Mouse (Mus musculus) liver, embryonic 11.5 days (tissue): ENCODE results near the gene Dnajc13. TPM values are rescaled to one million over a fixed set of nuclear protein-coding genes. Genes with fewer than 3 reads are reported as not detected.

Experiments
- ATAC-seq: fragments of 200-750 bp; cut with Nextera tagmentation; replicated peaks from 2 replicates; pipeline ENCODE4 v1.8.0; 2017; ENCODE audit warnings: moderate number of reproducible peaks, mild to moderate bottlenecking, moderate TSS enrichment, moderate library complexity; ENCODE audit not compliant: low FRiP score
- DNase-seq: peaks from one replicate; pipeline ENCODE4 v3.0.0-alpha.2; 2017; ENCODE audit warnings: low spot score
- H3K27ac ChIP-seq: fragments of 300-500 bp; sonication (generic); 2 replicates; pipeline ENCODE4 v1.5.1; 2014; ENCODE audit warnings: mild to moderate bottlenecking, low read depth, low read length, control low read depth
- H3K27me3 ChIP-seq: fragments of 300-500 bp; sonication (generic); replicated peaks from 2 replicates; pipeline ENCODE4 v1.6.1; 2014; ENCODE audit warnings: low read length, mixed read lengths; ENCODE audit not compliant: control insufficient read depth, insufficient read depth
- H3K36me3 ChIP-seq: fragments of 300-500 bp; sonication (generic); 2 replicates; pipeline ENCODE4 v1.6.1; 2014; ENCODE audit warnings: mild to moderate bottlenecking, low read length, moderate library complexity, mixed read lengths; ENCODE audit not compliant: control insufficient read depth, insufficient read depth
- H3K4me1 ChIP-seq: fragments of 300-500 bp; sonication (generic); replicated peaks from 2 replicates; pipeline ENCODE4 v1.6.1; 2014; ENCODE audit warnings: low read length, mixed read lengths; ENCODE audit not compliant: control insufficient read depth, insufficient read depth
- H3K4me2 ChIP-seq: fragments of 300-500 bp; sonication (generic); 2 replicates; pipeline ENCODE4 v1.6.1; 2014; ENCODE audit warnings: mild to moderate bottlenecking, control low read depth, moderate library complexity
- H3K4me3 ChIP-seq: fragments of 300-500 bp; sonication (generic); 2 replicates; pipeline ENCODE4 v1.5.1; 2014; ENCODE audit warnings: low read depth, low read length, control low read depth
- H3K9ac ChIP-seq: fragments of 300-500 bp; sonication (generic); 2 replicates; pipeline ENCODE4 v1.6.1; 2014; ENCODE audit warnings: low read depth, low read length, control low read depth
- H3K9me3 ChIP-seq: fragments of 300-500 bp; sonication (generic); 2 replicates; pipeline ENCODE4 v1.6.1; 2016; ENCODE audit warnings: low read length, inconsistent platforms, mixed read lengths; ENCODE audit not compliant: control insufficient read depth
- WGBS: fragments of 180-500 bp; shearing (Covaris S2); extraction: QIAGEN DNeasy Blood & Tissue Kit; methylation state at CpG from one replicate; pipeline ENCODE4 v1.1.7; 2014; 5-methylcytosine and 5-hydroxymethylcytosine counted together
- polyA plus RNA-seq: library from polyadenylated mRNA; unstranded; fragments of >200 nt; fragmentation: Nextera tagmentation; extraction: Ambion mirVana; gene quantifications from 2 replicates; pipeline ENCODE4 v1.2.1, GENCODE M21; 2014

The Dnajc13 gene
- polyA plus RNA-seq, 1 experiment from 2014 or later, result 22.6 TPM

DNA sequence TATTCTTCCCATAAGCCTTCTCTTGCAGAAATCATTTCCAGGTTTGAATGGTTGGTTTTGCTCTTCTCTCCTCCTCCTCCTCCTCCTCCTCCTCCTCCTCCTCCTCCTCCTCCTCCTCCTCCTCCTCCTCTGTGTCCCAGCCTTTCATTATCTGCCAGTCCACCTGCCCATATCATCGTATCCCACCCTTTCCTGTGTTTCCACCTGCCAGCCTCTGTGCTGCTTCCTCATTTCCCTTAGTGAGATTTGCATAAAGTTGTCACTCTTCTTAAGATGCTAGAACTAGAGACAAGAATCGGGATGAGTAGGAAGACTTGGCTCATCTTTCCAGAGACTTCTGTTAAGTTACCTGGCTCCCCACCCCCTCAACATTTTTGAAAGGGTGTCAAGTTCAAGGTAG, 1.8 kb upstream of the Dnajc13 start:
- Histone ChIP-seq H3K4me1 (peaks cover 11% of the 10 kb centered on the region), H3K36me3 (no peaks in the 10 kb centered on the region), H3K4me3 (no peak overlapping the region), H3K27ac (no peak overlapping the region), H3K4me2 (no peak overlapping the region), H3K9me3 (no peaks in the 10 kb centered on the region), H3K27me3 (no peaks in the 10 kb centered on the region), H3K9ac (no peak overlapping the region)
- 51% methylated on average over 2 of the region's 2 CpGs for WGBS
- DNase-seq (no peak), ATAC-seq (no peak)

GRCm38 (mm10) chr9:104262016-104262762, 541 bp downstream of the Dnajc13 start:
- Histone ChIP-seq H3K9ac (peak overlapping the region; percentile 87), H3K9me3 (no peaks in the 10 kb centered on the region), H3K27me3 (no peaks in the 10 kb centered on the region), H3K4me3 (peak overlapping the region; percentile 95), H3K36me3 (no peaks in the 10 kb centered on the region), H3K4me1 (peaks cover 9% of the 10 kb centered on the region), H3K27ac (peak overlapping the region; percentile 72), H3K4me2 (peak overlapping the region; percentile 75)
- ATAC-seq (peak; percentile 61), DNase-seq (no peak)
- WGBS, result under 1% methylated on average over 42 of the region's 46 CpGs

- Histone ChIP-seq H3K27me3 (no peaks in the 10 kb centered on the region), H3K36me3 (no peaks in the 10 kb centered on the region), H3K9ac (no peak overlapping the region), H3K9me3 (no peaks in the 10 kb centered on the region), H3K4me3 (no peak overlapping the region), H3K4me2 (no peak overlapping the region), H3K27ac (no peak overlapping the region), H3K4me1 (peaks cover 9% of the 10 kb centered on the region)
- DNase-seq (no peak), ATAC-seq (no peak)
- 68% methylated on average over 4 of the region's 4 CpGs for WGBS
Measured at GRCm38 (mm10) chr9:104260306-104260705, 2.4 kb downstream of the Dnajc13 start.

DNA sequence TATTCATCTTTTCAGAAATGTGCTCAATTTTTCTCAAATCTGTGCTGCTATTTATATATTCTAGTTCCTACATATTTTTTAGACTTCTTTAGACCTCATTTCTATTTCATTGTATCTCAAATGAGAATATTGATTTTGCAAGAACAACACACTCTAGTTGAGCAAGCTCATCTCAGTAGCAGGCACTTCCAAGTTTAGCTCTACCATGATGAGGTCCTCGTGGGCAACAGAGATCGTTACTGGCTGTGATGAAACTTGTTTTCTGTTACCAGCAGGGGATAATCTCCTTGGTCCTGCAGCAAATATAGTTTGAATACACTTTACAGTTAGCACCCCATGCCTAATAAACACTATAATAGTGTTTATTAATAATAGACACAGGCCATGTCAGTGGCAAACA, 6.6 kb downstream of the Dnajc13 start:
- Histone ChIP-seq H3K9ac (no peak overlapping the region), H3K27me3 (no peaks in the 10 kb centered on the region), H3K36me3 (no peaks in the 10 kb centered on the region), H3K4me2 (no peak overlapping the region), H3K27ac (no peak overlapping the region), H3K4me1 (peaks cover 8% of the 10 kb centered on the region), H3K9me3 (no peaks in the 10 kb centered on the region), H3K4me3 (no peak overlapping the region)
- ATAC-seq, result no peak
- WGBS, result 80% methylated on average over 2 of the region's 2 CpGs
- no peak for DNase-seq

DNA sequence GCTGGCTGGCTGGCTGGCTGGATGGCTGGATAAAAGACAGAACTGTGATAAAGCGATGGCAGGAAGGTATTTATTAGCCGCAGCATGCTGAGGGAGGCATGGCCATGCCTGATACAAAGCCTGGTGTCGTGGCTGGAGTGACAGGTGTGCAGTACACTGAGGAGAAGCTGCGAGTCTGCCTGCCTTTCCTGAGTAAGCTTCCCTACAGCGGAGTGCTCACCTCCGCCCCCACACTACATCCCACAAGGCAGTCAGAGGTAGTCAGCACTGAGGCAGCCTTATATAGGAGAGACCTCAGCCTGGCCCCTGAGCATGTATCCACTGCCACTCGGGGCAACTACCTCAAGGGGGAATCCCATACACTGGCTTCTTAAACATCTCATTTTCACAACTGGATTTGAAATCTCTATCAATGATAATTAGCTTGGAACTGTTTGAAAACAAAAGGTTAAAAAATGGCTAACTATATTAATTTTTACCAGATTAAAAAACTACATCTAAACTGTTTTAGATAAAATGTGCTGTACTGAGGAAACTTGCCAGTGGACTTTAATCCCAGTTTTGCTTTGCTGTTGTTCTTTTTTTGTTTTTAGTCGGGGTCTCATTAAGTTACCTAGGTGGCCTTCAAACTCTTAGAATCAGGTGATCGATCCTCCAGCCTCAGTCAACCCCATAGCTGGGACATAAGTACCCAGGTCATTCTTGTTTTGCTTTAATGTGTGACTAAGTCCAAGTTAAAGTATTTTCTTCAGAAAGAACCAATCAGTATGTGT, 8.1 kb downstream of the Dnajc13 start:
- H3K4me1 ChIP-seq, result peaks cover 8% of the 10 kb centered on the region; the same call in 1 of the 2 replicates
- no peak overlapping the region for H3K4me3 ChIP-seq
- DNase-seq (no peak), ATAC-seq (peak; percentile 56)
- H3K27me3 ChIP-seq, result no peaks in the 10 kb centered on the region
- no peak overlapping the region for H3K27ac ChIP-seq
- H3K4me2 ChIP-seq, result no peak overlapping the region
- H3K9me3 ChIP-seq, result no peaks in the 10 kb centered on the region
- no peaks in the 10 kb centered on the region for H3K36me3 ChIP-seq
- H3K9ac ChIP-seq, result no peak overlapping the region
- WGBS, result 63% methylated on average over 9 of the region's 9 CpGs

- DNase-seq (no peak), ATAC-seq (no peak)
- Histone ChIP-seq H3K4me1 (peaks cover 8% of the 10 kb centered on the region; the same call in 1 of the 2 replicates), H3K9me3 (no peaks in the 10 kb centered on the region), H3K4me2 (no peak overlapping the region), H3K27ac (no peak overlapping the region), H3K27me3 (no peaks in the 10 kb centered on the region), H3K36me3 (no peaks in the 10 kb centered on the region), H3K4me3 (no peak overlapping the region), H3K9ac (no peak overlapping the region)
- WGBS, result 90% methylated on average over 3 of the region's 3 CpGs
Measured at GRCm38 (mm10) chr9:104252637-104253036, 10.1 kb downstream of the Dnajc13 start.

DNA sequence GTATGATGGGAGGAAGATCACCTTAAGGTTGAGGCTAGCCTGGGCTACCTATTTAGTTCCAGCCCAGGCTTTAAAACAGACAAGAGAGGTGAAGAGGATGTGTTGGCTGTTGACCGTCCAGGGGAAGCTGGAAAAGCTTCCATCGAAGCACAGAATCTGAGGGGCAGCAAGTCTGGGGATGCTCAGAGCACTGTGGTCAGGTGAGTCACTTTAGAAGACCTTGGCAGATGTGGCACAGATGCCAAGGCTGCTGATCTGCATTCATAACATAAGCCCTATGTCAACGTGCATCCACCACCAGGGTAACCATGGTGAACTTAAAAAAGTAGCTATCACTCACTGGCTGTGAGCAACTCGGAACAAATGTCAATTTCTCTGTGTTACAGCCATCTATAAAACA, 11.0 kb downstream of the Dnajc13 start:
- DNase-seq (no peak), ATAC-seq (no peak)
- no peaks in the 10 kb centered on the region for H3K9me3 ChIP-seq
- no peak overlapping the region for H3K9ac ChIP-seq
- H3K27me3 ChIP-seq, result no peaks in the 10 kb centered on the region
- H3K4me2 ChIP-seq, result no peak overlapping the region
- H3K4me3 ChIP-seq, result no peak overlapping the region
- H3K27ac ChIP-seq, result no peak overlapping the region
- 80% methylated on average over 4 of the region's 4 CpGs for WGBS
- H3K4me1 ChIP-seq, result peaks cover 8% of the 10 kb centered on the region; the same call in 1 of the 2 replicates
- no peaks in the 10 kb centered on the region for H3K36me3 ChIP-seq

GRCm38 (mm10) chr9:104251111-104251510, 11.6 kb downstream of the Dnajc13 start:
- WGBS, result 83% methylated on average over 8 of the region's 8 CpGs
- Histone ChIP-seq H3K9me3 (no peaks in the 10 kb centered on the region), H3K4me1 (peaks cover 8% of the 10 kb centered on the region; the same call in 1 of the 2 replicates), H3K36me3 (no peaks in the 10 kb centered on the region), H3K4me2 (no peak overlapping the region), H3K27me3 (no peaks in the 10 kb centered on the region), H3K9ac (no peak overlapping the region), H3K4me3 (no peak overlapping the region), H3K27ac (no peak overlapping the region)
- ATAC-seq (no peak), DNase-seq (no peak)
